Mouse (Mus musculus): ENCODE measurements around the gene Sart1.

Sart1 gene

DNA sequence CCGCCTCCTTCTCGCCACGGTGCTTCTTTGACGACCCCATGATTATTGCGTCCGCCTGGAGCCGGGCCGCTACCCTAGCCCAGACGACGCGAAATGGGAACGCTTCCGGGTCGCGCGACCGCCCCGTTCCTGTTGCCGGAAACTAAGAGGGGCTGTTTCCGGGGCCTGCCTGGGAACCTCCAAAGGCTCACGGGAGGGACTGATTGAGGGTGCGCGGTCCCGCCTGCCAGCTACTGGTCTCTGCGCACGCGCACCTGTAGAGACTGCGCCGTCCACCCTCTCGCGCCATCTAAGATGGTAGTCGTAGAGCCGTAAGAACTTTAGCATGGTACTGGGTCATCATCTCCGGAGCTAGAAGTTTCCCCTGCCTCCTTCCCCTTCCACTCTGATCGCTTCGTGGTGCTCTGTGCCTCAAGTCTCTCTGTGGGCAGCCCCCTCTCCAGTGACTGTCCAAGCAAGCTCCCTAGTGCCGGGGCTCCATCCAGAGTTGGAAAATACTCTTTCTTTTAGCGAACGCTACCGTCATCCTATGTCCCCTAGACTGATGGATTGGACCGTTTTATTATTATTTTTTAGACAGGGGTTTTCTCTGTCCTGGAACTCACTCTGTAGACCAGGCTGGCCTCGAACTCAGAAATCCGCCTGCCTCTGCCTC, at the start of gene Sart1:
Gene Sart1, minus strand, starts transcription at position 116 of the 655 bp plus-strand sequence.
- DNase-seq (ENCODE audit: low spot score), result peak; percentile 96

DNA sequence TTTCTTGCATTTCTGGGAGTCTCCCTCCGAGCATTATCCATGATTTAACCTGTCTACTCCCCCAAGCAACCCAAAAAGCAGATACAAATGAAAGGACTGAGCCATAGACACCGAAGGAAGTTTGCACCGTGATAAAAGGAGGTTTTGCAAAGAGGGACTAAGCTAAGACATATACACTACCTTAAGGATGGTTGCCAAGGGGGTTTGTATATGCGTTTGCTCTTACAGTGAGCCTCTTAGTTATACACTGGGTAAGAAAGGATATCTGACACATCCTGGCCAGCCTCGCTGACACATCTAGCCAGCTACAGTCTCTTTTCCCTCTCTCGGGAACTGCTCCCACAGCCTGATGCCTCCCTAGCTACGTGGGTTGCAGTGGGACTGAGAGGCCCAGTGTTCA, 45.4 kb upstream of the Sart1 start:
- no peak for DNase-seq (ENCODE audit: low spot score)

GRCm38 (mm10) chr19:5432992-5433852, 44.7 kb upstream of the Sart1 start:
- peak; percentile 53 for DNase-seq (ENCODE audit: low spot score)

DNA sequence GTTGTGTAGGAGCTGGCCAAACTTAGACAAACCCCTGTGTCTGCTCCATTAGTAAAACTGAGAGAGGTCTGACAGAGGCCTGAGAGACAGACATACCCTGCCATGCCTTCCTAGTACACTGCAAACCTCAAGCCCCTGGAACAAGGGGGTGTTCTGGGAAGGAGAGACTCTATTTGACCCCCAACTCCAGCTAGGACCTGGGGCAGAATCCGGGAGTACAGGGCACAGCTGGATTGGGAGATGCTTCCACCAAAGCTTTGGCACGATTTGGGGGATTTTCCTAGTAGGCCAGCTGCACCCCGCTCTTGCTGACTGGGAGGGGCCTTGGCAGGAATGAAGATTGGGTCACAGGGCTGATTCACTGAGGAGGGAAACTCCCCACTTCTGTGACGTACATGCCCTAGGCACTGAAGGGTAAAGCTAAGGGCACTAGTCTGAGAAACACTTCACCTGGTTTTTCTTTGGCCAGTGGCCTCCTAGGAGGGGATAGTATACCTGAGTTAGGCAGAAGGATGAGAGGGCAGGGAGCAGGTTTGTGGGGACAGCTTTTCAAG, 43.5 kb upstream of the Sart1 start:
- DNase-seq (ENCODE audit: low spot score), result no peak

DNA sequence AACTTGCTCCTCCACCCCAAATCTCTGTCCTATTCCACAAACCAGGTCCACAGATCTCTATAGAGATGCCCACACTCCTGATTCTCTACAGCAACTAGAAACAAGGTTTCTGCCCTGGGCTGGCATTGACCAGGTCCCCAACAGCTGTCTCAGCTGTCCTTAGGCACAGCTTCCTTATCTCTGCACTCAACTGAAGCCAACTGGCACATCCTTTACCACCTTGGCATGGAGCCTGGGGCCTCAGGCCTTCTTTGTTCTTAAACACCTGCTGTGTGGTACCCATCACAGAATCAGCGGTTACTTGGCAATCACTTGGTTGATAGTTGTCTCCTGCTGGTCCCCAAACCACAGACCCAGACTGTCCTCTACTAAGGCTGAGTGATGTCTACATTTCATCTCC, 41.9 kb upstream of the Sart1 start:
- no peak for DNase-seq (ENCODE audit: low spot score)

DNA sequence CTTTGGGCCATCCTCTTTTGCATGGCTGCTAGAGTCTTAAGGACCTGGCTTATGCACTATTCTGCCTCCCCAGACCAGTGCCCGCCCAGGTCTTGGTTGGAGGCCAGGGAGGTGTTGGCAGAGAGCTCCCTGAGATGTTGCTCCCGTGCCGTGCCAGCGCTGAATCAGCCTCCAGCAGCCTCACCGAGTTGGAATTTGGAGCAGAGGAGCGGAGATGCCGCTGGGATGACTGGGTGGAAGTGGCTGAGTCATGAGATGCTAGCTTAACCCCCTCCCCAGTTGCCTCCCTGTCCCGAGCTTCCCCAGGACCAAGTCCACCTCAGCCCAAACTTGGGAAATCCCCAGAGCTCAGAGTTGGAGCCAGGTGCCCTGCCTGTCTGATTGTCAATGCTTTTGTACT, 41.3 kb upstream of the Sart1 start:
- peak; percentile 49 for DNase-seq (ENCODE audit: low spot score)

DNA sequence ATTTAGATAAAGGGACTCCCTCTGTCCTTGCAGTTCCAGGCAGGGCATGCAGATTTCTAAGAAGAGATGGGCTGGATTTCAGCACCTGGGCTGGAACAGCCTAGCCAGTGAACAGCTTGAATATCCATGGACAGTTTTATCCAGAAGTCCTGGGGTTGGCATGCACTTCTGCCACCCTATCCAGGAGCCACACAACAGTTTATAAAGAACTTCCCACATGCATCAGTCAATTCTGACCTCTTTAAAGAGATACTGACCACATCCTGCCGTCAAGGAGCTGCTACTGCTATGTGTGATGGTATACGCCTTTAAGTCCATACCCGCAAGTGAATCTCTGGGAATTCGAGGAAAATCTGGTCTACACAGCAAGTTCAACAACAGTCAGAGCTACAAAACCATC, 40.7 kb upstream of the Sart1 start:
- no peak for DNase-seq (ENCODE audit: low spot score)

- no peak for DNase-seq (ENCODE audit: low spot score)
These were observed 39.6 kb upstream of the Sart1 start for GRCm38 (mm10) chr19:5428083-5428482.

- DNase-seq (ENCODE audit: low spot score), result no peak
These were observed 38.3 kb upstream of the Sart1 start for GRCm38 (mm10) chr19:5426640-5427290.

DNA sequence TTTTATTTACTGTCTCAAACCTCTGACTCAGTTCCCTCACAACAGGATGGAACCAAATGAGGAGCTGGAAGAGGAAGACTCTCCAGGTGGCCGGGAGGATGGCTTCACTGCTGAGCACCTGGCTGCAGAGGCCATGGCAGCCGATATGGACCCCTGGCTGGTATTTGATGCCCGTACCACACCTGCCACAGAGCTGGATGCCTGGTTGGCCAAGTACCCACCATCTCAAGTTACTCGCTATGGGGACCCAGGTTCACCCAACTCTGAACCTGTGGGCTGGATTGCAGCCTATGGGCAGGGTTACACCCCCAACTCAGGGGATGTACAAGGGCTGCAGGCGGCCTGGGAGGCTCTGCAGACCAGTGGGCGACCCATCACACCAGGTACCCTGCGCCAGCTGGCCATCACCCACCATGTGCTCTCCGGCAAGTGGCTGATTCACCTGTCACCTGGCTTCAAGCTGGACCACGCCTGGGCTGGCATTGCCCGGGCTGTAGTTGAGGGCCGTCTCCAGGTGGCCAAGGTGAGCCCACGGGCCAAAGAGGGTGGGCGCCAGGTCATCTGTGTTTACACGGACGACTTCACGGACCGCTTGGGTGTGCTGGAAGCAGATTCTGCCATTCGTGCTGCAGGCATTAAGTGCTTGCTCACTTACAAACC, 37.5 kb upstream of the Sart1 start:
- DNase-seq (ENCODE audit: low spot score), result no peak

GRCm38 (mm10) chr19:5424782-5425741, 36.6 kb upstream of the Sart1 start, which contains the start of the genes Drap1 and AI837181:
Gene Drap1 (minus strand): TSS chr19:5424979.
Gene AI837181 (plus strand): TSS chr19:5425144.
- peak; percentile 96 for DNase-seq (ENCODE audit: low spot score)

GRCm38 (mm10) chr19:5424092-5424781, 35.7 kb upstream of the Sart1 start:
- peak; percentile 85 for DNase-seq (ENCODE audit: low spot score)

DNA sequence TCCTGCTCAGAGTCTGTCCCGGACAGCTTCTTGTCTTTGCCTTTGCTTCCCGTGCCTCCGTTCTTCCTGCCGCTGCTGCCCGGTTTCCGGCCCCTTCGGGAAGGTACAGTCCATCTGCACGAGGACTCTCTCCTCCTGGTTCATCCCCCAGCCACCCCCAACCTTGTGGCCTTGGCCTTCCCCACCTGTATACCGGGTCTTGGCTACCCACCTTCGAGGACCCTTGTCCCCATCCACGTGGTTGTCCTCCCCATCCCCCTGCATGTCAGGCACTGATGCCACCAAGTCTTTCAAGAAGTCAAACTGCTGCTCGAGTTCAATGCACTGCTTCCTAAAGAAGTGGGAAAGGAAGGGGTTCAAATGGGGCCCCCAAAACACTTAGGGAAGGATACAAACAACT, 35.1 kb upstream of the Sart1 start:
- no peak for DNase-seq (ENCODE audit: low spot score)

GRCm38 (mm10) chr19:5422895-5423443, 34.5 kb upstream of the Sart1 start:
- DNase-seq (ENCODE audit: low spot score), result no peak

DNA sequence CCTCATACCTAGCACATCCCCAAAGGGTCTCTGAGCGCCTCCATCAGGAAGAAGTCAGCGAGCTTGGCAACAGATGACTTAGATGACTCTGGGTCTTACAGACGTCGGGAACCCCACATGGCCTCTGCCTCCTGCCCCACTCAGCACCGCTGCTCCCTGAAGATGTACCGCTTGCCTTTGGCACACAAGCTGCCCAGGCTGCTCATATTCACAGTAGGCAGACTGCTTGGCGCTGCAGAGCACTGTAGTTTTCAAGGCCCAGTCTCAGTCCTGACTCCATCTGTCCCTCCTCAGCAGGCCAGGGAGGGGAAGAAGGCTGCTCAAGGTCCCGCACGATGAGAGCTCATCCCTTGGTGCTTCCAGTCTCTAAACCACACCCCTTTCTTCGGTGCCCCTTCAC, 33.8 kb upstream of the Sart1 start:
- no peak for DNase-seq (ENCODE audit: low spot score)

GRCm38 (mm10) chr19:5421784-5422183, 33.3 kb upstream of the Sart1 start:
- DNase-seq (ENCODE audit: low spot score), result no peak

- DNase-seq (ENCODE audit: low spot score), result no peak
These were observed 32.1 kb upstream of the Sart1 start for GRCm38 (mm10) chr19:5420579-5420978.

- no peak for DNase-seq (ENCODE audit: low spot score)
These were observed 31.1 kb upstream of the Sart1 start for GRCm38 (mm10) chr19:5419630-5420029.

DNA sequence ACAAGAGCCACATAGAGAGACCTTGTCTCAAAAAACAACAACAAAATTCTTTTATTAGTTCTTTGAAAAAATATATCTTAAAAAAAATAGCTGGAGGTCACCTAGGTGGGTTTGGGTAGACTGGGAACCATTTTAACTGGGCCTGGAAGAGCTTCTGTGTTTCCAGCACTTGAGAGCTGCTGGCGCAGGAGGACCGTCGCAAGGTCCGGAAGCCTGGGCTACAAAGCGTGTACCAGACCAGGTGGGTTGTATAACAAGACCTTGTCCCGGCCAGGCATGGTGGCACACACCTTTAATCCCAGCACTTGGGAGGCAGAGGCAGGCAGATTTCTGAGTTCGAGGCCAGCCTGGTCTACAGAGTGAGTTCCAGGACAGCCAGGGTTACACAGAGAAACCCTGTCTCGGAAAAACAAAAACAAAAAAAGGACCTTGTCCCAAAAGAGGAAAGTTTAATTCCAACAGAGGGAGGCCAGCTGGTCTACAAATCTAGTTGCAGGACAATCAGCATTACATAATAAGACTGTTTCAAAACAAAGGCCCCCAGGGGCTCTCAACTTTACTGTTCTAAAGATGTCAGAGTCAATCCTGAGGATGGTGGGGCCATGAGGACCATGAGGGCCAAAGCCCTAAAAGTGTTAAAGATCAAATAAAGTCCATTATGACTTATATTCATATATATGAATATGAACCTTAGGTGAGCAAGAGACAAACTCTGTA, 30.4 kb upstream of the Sart1 start:
- DNase-seq (ENCODE audit: low spot score), result no peak

All from testis, postnatal 14 days (tissue).